Mouse (Mus musculus) midbrain, embryonic 15.5 days (tissue): ENCODE measurements around the gene Tti1. TPM values are rescaled to one million over a fixed set of nuclear protein-coding genes. Genes with fewer than 3 reads are reported as not detected.
"Not testable (repeated sequence)": the region's sequence is repeated elsewhere in the genome, so short reads cannot be mapped to it uniquely, and the experiment has no call there.

Experiments used
- ATAC-seq: fragments of 200-750 bp; cut with Nextera tagmentation; replicated peaks from 2 replicates; pipeline ENCODE4 v1.8.0; 2017; ENCODE audit warnings: moderate TSS enrichment
- H3K27ac ChIP-seq: fragments of 300-500 bp; sonication (generic); 2 replicates; pipeline ENCODE4 v1.5.1; 2015; ENCODE audit warnings: mild to moderate bottlenecking, inconsistent platforms
- H3K27me3 ChIP-seq: fragments of 300-500 bp; sonication (generic); replicated peaks from 2 replicates; pipeline ENCODE4 v1.6.1; 2015; ENCODE audit warnings: inconsistent platforms
- H3K36me3 ChIP-seq: fragments of 300-500 bp; sonication (generic); replicated peaks from 2 replicates; pipeline ENCODE4 v1.6.1; 2015; ENCODE audit warnings: inconsistent platforms
- H3K4me1 ChIP-seq: fragments of 300-500 bp; sonication (generic); 2 replicates; pipeline ENCODE4 v1.6.1; 2015; ENCODE audit warnings: inconsistent platforms
- H3K4me2 ChIP-seq: fragments of 300-500 bp; sonication (generic); 2 replicates; pipeline ENCODE4 v1.6.1; 2015; ENCODE audit warnings: inconsistent platforms, mild to moderate bottlenecking, moderate library complexity
- H3K4me3 ChIP-seq: fragments of 300-500 bp; sonication (generic); 2 replicates; pipeline ENCODE4 v1.5.1; 2015; ENCODE audit warnings: mild to moderate bottlenecking, inconsistent platforms
- H3K9ac ChIP-seq: fragments of 300-500 bp; sonication (generic); 2 replicates; pipeline ENCODE4 v1.6.1; 2015; ENCODE audit warnings: mild to moderate bottlenecking, inconsistent platforms
- H3K9me3 ChIP-seq: fragments of 300-500 bp; sonication (generic); 2 replicates; pipeline ENCODE4 v1.6.1; 2016; ENCODE audit warnings: inconsistent platforms
- WGBS: fragments of 180-500 bp; shearing (Covaris S2); methylation state at CpG from one replicate; pipeline ENCODE4 v1.1.7; 2015; ENCODE audit warnings: mixed read lengths; 5-methylcytosine and 5-hydroxymethylcytosine counted together
- polyA plus RNA-seq: library from polyadenylated mRNA; unstranded; fragments of >200 nt; fragmentation: Nextera tagmentation; extraction: Ambion mirVana; gene quantifications from 2 replicates; pipeline ENCODE4 v1.2.1, GENCODE M21; 2015

Gene Tti1
- polyA plus RNA-seq, 1 experiment from 2014 or later, result 17.4 TPM

DNA sequence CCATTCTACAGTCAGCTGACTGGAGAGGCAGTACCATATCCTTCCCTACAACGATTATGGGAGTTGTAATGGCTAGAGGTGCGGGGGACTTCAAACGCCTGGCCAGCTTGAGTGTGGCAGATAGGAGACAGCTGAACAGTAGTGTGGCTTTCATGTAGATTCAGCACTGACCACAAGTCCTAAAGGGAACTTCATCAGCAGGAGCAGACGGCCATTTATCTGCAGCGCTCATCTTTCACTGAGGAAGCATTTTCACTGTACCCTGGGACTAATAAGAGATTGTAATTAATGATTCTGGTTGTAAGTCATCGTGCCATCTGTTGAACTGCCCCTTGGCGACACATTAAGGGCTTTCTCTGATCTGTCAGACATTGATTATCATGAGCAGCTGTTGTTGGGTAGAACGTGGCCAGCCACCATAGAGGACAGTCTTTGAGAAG is 31.5 kb upstream of the Tti1 start:
- no peak overlapping the region for H3K4me3 ChIP-seq
- no peak overlapping the region for H3K9ac ChIP-seq
- no peaks in the 10 kb centered on the region for H3K36me3 ChIP-seq
- H3K27me3 ChIP-seq, result no peaks in the 10 kb centered on the region
- no peaks in the 10 kb centered on the region for H3K9me3 ChIP-seq
- no peak; the same call in 1 of the 2 replicates for ATAC-seq
- no peak overlapping the region for H3K27ac ChIP-seq
- 72% methylated on average over 8 of the region's 8 CpGs for WGBS
- no peaks in the 10 kb centered on the region for H3K4me1 ChIP-seq
- no peak overlapping the region for H3K4me2 ChIP-seq

DNA sequence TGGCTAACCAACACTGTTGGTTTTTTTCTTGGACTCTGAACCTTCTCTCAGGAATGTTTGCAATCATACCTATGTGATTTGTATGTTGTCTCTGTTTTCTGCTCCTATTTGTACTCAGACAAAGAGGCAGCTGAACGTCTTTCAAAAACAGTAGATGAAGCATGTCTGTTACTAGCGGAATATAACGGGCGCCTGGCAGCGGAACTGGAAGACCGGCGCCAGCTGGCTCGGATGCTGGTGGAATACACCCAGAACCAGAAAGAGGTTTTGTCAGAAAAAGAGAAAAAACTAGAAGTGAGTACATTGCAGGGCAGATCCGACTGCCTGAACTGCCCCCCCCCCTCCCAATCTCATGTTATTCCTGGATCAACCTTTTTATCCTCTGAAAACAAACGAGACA is 30.3 kb upstream of the Tti1 start:
- Histone ChIP-seq H3K27me3 (no peaks in the 10 kb centered on the region), H3K9me3 (no peaks in the 10 kb centered on the region), H3K4me1 (no peaks in the 10 kb centered on the region), H3K36me3 (no peaks in the 10 kb centered on the region), H3K4me2 (no peak overlapping the region), H3K4me3 (no peak overlapping the region), H3K9ac (no peak overlapping the region), H3K27ac (no peak overlapping the region)
- no peak for ATAC-seq
- WGBS, result 83% methylated on average over 10 of the region's 10 CpGs

DNA sequence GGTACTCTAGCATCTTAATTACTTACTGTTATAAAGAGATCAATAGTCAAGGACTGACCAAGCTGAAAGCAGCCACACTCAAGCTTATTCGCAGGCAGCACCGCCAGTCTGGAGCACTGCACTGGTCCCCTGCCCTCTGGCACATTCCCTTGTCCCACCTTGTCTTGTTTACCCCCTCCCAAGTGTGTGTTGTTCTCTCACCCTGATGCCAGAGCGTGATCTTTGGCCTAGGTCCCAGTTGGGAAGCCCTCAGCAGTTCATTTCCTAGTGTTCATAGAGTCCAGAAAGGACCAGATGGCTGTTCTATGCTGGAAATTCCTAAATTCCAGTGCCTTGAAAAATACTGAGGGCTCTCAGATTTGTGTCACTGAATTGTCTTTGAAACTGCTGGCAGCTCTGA is 28.8 kb upstream of the Tti1 start:
- no peak overlapping the region for H3K4me3 ChIP-seq
- no peaks in the 10 kb centered on the region for H3K4me1 ChIP-seq
- no peaks in the 10 kb centered on the region for H3K9me3 ChIP-seq
- WGBS, result 77% methylated on average over 3 of the region's 3 CpGs
- H3K4me2 ChIP-seq, result no peak overlapping the region
- no peak overlapping the region for H3K9ac ChIP-seq
- H3K27ac ChIP-seq, result no peak overlapping the region
- ATAC-seq, result no peak
- peaks cover 4% of the 10 kb centered on the region; the same call in 1 of the 2 replicates for H3K36me3 ChIP-seq
- H3K27me3 ChIP-seq, result no peaks in the 10 kb centered on the region

DNA sequence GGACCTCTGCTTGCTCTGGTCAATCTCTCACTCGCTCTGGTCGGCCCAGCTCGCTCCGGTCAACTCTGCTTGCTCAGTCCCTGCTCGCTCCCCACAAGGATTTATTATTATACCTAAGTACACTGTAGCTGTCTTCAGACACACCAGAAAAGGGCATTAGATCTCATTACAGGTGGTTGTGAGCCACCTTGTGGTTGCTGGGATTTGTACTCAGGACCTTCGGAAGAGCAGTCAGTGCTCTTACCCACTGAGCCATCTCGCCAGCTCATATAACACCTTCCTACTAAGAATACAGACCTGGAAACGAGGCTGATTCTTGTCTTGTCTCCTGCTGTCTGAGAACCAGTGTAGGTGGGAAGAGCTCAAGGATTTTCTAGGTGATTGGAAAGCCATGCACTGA is 27.1 kb upstream of the Tti1 start:
- not testable (repeated sequence) for H3K4me2 ChIP-seq, H3K9ac ChIP-seq, H3K9me3 ChIP-seq, H3K27ac ChIP-seq, H3K4me3 ChIP-seq, ATAC-seq, H3K27me3 ChIP-seq, H3K4me1 ChIP-seq, H3K36me3 ChIP-seq
- WGBS, result 89% methylated on average over 8 of the region's 8 CpGs

DNA sequence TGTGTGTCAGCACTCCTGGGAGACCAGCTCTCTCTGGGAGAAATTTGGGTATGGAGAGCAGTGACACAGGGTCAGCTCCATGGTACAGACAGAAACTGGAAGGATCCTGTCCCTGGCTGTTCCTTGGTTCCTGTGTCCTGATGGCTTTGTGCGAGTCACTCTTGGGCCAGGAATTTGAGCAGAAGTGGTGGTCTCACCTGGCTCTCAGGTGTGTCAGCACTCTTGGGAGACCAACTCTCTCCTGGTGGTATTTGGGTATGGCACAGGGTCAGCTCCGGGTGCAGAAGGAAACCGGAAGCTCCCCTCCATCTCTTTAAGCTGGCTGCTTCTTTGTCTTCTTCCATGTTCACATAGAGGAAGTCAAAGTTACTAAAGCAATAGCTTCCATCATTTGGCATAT is 26.4 kb upstream of the Tti1 start:
- Histone ChIP-seq H3K4me3 (no peak overlapping the region), H3K27me3 (no peaks in the 10 kb centered on the region), H3K4me2 (no peak overlapping the region), H3K9me3 (no peaks in the 10 kb centered on the region), H3K4me1 (no peaks in the 10 kb centered on the region), H3K27ac (no peak overlapping the region), H3K9ac (no peak overlapping the region), H3K36me3 (peaks cover 14% of the 10 kb centered on the region)
- no peak for ATAC-seq
- 95% methylated on average over 3 of the region's 3 CpGs for whole genome bisulfite sequencing

DNA sequence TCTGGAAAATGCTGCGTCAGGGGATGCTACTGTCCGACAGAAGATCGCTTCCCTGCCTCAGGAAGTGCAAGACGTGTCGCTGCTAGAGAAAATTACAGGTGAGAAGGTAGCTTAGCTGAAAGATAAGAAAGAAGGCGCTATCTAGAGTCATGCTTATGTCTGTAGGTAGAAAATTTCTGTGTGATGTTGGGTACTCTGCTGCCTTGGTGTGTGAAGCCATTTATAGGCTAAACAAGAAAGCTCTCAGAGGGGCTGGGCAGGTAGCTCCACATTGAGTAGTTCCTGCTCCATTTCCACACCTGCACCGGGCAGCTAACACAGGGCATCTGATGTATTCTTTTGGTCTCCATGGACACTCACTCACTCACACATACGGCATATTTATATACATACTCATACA is 21.9 kb upstream of the Tti1 start:
- H3K36me3 ChIP-seq, result peaks cover 25% of the 10 kb centered on the region
- no peak overlapping the region for H3K4me3 ChIP-seq
- H3K9me3 ChIP-seq, result no peaks in the 10 kb centered on the region
- WGBS, result 90% methylated on average over 8 of the region's 8 CpGs
- no peaks in the 10 kb centered on the region for H3K4me1 ChIP-seq
- no peak overlapping the region for H3K27ac ChIP-seq
- no peak overlapping the region for H3K9ac ChIP-seq
- no peak for ATAC-seq
- no peaks in the 10 kb centered on the region for H3K27me3 ChIP-seq
- H3K4me2 ChIP-seq, result no peak overlapping the region

DNA sequence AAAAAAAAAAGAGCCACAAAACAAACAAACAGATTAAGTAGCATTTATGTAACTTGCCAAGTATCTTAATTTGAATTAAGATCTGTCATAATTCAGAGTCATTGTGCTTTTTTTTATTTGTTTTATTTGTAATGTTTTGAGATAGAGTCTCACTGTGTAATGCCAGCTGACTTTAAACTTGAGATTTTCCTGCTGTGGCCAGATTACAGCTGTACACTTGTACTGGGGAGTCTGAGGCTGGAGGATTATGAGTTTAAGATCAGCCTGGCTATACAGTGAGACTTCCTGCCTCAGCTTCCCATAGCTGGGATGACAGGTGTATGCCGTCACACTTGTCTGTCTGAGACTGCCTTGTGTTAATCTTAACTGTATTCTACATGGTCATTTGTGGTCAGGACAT is 20.5 kb upstream of the Tti1 start:
- no peak for ATAC-seq
- H3K36me3 ChIP-seq, result peaks cover 37% of the 10 kb centered on the region
- WGBS, result 95% methylated on average over 1 of the region's 1 CpGs

DNA sequence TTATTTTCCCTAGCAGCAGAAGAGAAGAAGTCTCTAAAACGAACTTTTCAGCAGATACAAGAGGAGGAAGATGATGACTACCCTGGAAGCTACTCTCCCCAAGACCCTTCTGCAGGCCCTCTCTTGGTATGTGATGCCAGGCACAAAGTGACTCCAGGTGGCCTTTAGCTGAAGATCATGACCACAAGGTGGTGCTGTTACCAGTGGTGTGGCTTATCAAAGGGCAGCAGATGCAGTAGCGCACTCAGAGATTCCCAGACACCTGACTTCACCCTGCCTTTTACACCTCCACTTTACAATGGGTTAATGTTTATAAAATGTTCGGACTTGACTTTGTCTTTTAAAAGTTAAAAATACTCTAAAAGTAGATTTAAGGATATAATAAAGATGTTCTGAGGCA is 19.7 kb upstream of the Tti1 start:
- Histone ChIP-seq H3K4me3 (no peak overlapping the region), H3K36me3 (peaks cover 41% of the 10 kb centered on the region), H3K9ac (no peak overlapping the region), H3K27ac (no peak overlapping the region), H3K4me1 (no peaks in the 10 kb centered on the region), H3K27me3 (no peaks in the 10 kb centered on the region), H3K4me2 (no peak overlapping the region), H3K9me3 (no peaks in the 10 kb centered on the region)
- no peak for ATAC-seq
- WGBS, result 76% methylated on average over 3 of the region's 3 CpGs

More for the DNA sequence above, 20.5 kb upstream of the Tti1 start:
- H3K4me3 ChIP-seq, result no peak overlapping the region
- no peak overlapping the region for H3K9ac ChIP-seq
- H3K27me3 ChIP-seq, result no peaks in the 10 kb centered on the region
- no peaks in the 10 kb centered on the region for H3K4me1 ChIP-seq
- no peaks in the 10 kb centered on the region for H3K9me3 ChIP-seq
- no peak overlapping the region for H3K4me2 ChIP-seq
- no peak overlapping the region for H3K27ac ChIP-seq

DNA sequence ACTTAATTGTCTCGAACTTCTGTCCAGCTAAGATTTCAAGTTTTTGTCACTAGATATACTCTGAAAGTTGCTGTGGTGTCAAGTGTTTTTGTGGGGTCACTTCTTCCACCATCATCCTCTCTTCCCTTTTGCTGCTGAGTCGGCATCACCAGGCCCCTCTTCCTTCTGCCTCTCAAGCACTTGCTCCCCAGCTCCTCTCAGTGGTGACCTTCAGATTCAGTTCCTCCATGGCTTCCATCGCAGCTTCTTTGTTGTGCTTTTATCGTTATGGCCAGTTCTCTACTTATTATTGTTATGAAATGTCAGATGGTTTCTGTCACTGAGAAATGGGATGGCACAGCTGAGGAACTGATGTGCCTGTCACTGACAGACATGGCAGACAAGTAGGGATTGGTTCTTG is 18.0 kb upstream of the Tti1 start:
- no peak overlapping the region for H3K27ac ChIP-seq
- no peaks in the 10 kb centered on the region for H3K27me3 ChIP-seq
- no peaks in the 10 kb centered on the region for H3K9me3 ChIP-seq
- no peak for ATAC-seq
- no peak overlapping the region for H3K4me3 ChIP-seq
- H3K4me2 ChIP-seq, result no peak overlapping the region
- H3K36me3 ChIP-seq, result peaks cover 36% of the 10 kb centered on the region
- 84% methylated on average over 4 of the region's 4 CpGs for WGBS
- H3K4me1 ChIP-seq, result no peaks in the 10 kb centered on the region
- H3K9ac ChIP-seq, result no peak overlapping the region

DNA sequence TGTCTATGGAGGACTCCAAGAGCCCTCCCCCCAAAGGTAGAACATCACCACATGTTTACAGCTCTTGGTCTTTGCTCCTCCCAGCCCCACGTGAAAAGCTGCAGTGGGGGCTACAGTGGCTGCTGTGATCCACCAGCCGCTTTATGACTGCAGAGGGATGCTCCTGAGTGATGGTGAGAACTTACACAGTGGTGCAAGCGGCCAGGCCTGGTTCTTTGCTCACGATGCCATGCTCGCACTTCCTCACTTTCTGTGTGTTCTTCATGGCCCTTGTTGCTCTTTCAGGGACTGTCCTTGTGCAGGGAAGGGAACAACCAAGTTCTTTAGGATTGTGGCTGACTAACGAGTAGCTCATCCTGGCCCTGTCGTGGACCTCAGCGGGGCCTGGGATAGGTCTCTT is 15.3 kb upstream of the Tti1 start:
- Histone ChIP-seq H3K4me2 (no peak overlapping the region), H3K4me3 (no peak overlapping the region), H3K27me3 (no peaks in the 10 kb centered on the region), H3K36me3 (peaks cover 31% of the 10 kb centered on the region), H3K4me1 (no peaks in the 10 kb centered on the region), H3K27ac (no peak overlapping the region), H3K9me3 (no peaks in the 10 kb centered on the region), H3K9ac (no peak overlapping the region)
- WGBS, result 90% methylated on average over 8 of the region's 8 CpGs
- ATAC-seq, result no peak

DNA sequence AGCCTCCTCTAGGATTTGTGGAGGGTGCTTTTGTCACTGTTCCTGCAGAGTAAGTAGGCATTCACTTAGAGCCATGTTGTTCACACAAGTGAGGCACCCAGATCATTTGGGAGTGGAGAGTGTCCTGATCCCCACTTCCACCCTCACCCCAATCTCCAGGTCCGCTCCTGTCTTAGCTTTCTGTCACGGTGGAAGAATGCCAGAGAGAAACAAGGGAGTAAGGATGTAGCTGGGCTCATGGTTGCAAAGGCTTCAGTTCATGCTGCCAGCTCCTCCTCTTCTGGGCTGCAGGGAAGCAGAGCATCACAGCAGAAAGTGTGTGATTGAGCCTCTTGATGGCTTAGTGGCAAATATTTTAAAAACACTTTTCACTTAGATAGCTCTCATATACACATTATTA is 12.2 kb upstream of the Tti1 start:
- WGBS, result 94% methylated on average over 2 of the region's 2 CpGs
- ATAC-seq, result no peak
- Histone ChIP-seq H3K9ac (no peak overlapping the region), H3K4me3 (no peak overlapping the region), H3K9me3 (no peaks in the 10 kb centered on the region), H3K27ac (no peak overlapping the region), H3K27me3 (no peaks in the 10 kb centered on the region), H3K4me1 (no peaks in the 10 kb centered on the region), H3K4me2 (no peak overlapping the region), H3K36me3 (peaks cover 29% of the 10 kb centered on the region)

DNA sequence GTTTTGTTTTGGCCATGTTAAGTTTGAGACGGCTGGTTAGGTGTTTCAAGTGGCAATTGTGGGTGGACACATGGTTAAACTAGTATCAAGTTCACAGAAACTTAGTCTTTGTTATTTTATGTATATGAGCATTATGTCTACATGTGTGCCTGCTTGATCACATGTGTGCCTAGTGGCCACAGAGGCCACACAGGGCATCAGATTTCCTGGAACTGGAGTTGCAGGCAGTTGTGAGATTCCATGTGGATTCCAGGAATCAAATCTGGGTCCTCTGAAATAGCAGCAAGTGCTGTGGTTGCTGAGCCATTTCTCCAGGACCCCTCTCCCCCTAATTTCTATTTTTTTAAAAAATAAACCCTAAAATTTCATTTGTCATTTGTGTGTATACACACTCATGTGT is 11.4 kb upstream of the Tti1 start:
- H3K9me3 ChIP-seq, result no peaks in the 10 kb centered on the region
- H3K4me1 ChIP-seq, result no peaks in the 10 kb centered on the region
- no peak overlapping the region for H3K4me2 ChIP-seq
- no peak for ATAC-seq
- H3K4me3 ChIP-seq, result no peak overlapping the region
- peaks cover 22% of the 10 kb centered on the region; the same call in 1 of the 2 replicates for H3K36me3 ChIP-seq
- no peak overlapping the region for H3K27ac ChIP-seq
- no peak overlapping the region for H3K9ac ChIP-seq
- WGBS, result 79% methylated on average over 1 of the region's 1 CpGs
- H3K27me3 ChIP-seq, result no peaks in the 10 kb centered on the region

DNA sequence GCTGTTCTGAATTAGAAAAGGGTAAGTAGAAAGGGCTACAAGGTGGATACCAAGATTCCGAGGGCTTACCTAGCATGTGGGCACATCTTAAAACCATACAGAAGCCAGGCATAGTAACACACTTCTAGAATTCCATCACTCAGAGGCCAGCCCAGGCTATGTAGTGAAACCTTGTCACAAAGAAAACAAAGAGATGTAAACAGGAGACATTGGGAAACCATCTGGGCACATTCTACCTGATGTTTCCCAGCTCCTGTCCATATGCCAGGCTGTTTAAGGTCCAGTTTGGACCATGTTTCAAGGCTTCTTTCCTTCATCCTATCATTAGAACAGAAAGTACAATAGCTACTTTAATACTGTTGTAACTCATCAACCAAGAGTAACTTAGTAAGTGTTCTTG is 9.3 kb upstream of the Tti1 start:
- Histone ChIP-seq H3K9me3 (no peaks in the 10 kb centered on the region), H3K4me3 (no peak overlapping the region), H3K9ac (no peak overlapping the region), H3K27ac (no peak overlapping the region), H3K36me3 (peaks cover 11% of the 10 kb centered on the region; the same call in 1 of the 2 replicates), H3K4me2 (no peak overlapping the region), H3K4me1 (no peaks in the 10 kb centered on the region), H3K27me3 (no peaks in the 10 kb centered on the region)
- ATAC-seq, result no peak
- WGBS, result 100% methylated on average over 1 of the region's 1 CpGs

DNA sequence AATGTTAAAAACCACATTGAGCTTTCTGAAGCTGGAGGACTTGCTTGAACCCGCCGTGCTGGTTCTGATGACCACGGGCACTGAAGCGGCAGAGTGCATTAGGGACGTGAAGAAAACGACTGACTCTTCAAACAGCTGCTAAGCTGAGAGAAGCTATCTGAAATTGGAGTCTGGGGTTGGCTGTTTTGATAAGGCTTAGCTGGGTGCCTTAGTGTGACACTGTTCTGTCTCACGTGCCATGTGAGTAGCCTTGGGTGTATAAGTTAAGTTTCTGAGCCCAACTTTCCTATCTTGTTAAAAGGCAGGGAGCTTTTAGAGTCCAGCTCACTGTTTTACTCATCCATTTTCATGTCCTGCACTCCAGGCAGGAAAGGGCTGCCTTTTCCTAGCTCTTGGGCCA is 8.7 kb upstream of the Tti1 start:
- Histone ChIP-seq H3K4me1 (peaks cover 2% of the 10 kb centered on the region; the same call in 1 of the 2 replicates), H3K27me3 (no peaks in the 10 kb centered on the region), H3K27ac (no peak overlapping the region), H3K36me3 (peaks cover 11% of the 10 kb centered on the region; the same call in 1 of the 2 replicates), H3K4me2 (no peak overlapping the region), H3K9me3 (no peaks in the 10 kb centered on the region), H3K4me3 (no peak overlapping the region), H3K9ac (no peak overlapping the region)
- no peak for ATAC-seq
- 89% methylated on average over 7 of the region's 7 CpGs for WGBS
